Mouse (Mus musculus): Measurements from ENCODE around the gene Pnma1.

Gene Pnma1

GRCm38 (mm10) chr12:84178652-84179445, 30.6 kb upstream of the Pnma1 start:
- no peak for DNase-seq (ENCODE audit: low spot score)

- DNase-seq (ENCODE audit: low spot score) = no peak
Measured at GRCm38 (mm10) chr12:84178052-84178451, 29.8 kb upstream of the Pnma1 start.

GRCm38 (mm10) chr12:84176886-84177765, 28.8 kb upstream of the Pnma1 start:
- DNase-seq (ENCODE audit: low spot score) = no peak

- no peak for DNase-seq (ENCODE audit: low spot score)
Measured at GRCm38 (mm10) chr12:84176126-84176769, 28.0 kb upstream of the Pnma1 start.

GRCm38 (mm10) chr12:84175659-84176061, 27.4 kb upstream of the Pnma1 start:
- peak; percentile 86 for DNase-seq (ENCODE audit: low spot score)

GRCm38 (mm10) chr12:84174871-84175270, 26.6 kb upstream of the Pnma1 start:
- no peak for DNase-seq (ENCODE audit: low spot score)

- no peak for DNase-seq (ENCODE audit: low spot score)
Measured at GRCm38 (mm10) chr12:84174190-84174811, 26.0 kb upstream of the Pnma1 start.

- no peak for DNase-seq (ENCODE audit: low spot score)
Measured at GRCm38 (mm10) chr12:84173309-84173915, 25.1 kb upstream of the Pnma1 start.

- DNase-seq (ENCODE audit: low spot score) = no peak
Measured at GRCm38 (mm10) chr12:84172862-84173261, 24.6 kb upstream of the Pnma1 start.

GRCm38 (mm10) chr12:84172216-84172615, 23.9 kb upstream of the Pnma1 start:
- DNase-seq (ENCODE audit: low spot score) = no peak

- no peak for DNase-seq (ENCODE audit: low spot score)
Measured at GRCm38 (mm10) chr12:84170610-84171009, 22.3 kb upstream of the Pnma1 start.

- DNase-seq (ENCODE audit: low spot score) = no peak
Measured at GRCm38 (mm10) chr12:84165631-84166373, 17.5 kb upstream of the Pnma1 start.

- no peak for DNase-seq (ENCODE audit: low spot score)
Measured at GRCm38 (mm10) chr12:84163586-84164110, 15.4 kb upstream of the Pnma1 start.

GRCm38 (mm10) chr12:84163133-84163532, 14.8 kb upstream of the Pnma1 start:
- DNase-seq (ENCODE audit: low spot score) = no peak

GRCm38 (mm10) chr12:84161616-84162433, 13.5 kb upstream of the Pnma1 start:
- DNase-seq (ENCODE audit: low spot score) = peak; percentile 61

GRCm38 (mm10) chr12:84161116-84161515, 12.8 kb upstream of the Pnma1 start:
- DNase-seq (ENCODE audit: low spot score) = no peak

GRCm38 (mm10) chr12:84160491-84160890, 12.2 kb upstream of the Pnma1 start:
- DNase-seq (ENCODE audit: low spot score) = no peak

- no peak for DNase-seq (ENCODE audit: low spot score)
Measured at GRCm38 (mm10) chr12:84158156-84158555, 9.9 kb upstream of the Pnma1 start.

- no peak for DNase-seq (ENCODE audit: low spot score)
Measured at GRCm38 (mm10) chr12:84156210-84156609, 7.9 kb upstream of the Pnma1 start.

GRCm38 (mm10) chr12:84155523-84155871, 7.2 kb upstream of the Pnma1 start:
- DNase-seq (ENCODE audit: low spot score) = no peak

Measured in spleen, adult 12 weeks (tissue).